Mouse (Mus musculus): ENCODE results near the gene Cmc2. TPM values are rescaled to one million over a fixed set of nuclear protein-coding genes. Genes with fewer than 3 reads are reported as not detected.
A peak's percentile ranks its signal among the peaks of the same experiment; 100 is the strongest.

Gene Cmc2
- polyA plus RNA-seq, 1 experiment from 2014 or later, result 101 TPM

DNA sequence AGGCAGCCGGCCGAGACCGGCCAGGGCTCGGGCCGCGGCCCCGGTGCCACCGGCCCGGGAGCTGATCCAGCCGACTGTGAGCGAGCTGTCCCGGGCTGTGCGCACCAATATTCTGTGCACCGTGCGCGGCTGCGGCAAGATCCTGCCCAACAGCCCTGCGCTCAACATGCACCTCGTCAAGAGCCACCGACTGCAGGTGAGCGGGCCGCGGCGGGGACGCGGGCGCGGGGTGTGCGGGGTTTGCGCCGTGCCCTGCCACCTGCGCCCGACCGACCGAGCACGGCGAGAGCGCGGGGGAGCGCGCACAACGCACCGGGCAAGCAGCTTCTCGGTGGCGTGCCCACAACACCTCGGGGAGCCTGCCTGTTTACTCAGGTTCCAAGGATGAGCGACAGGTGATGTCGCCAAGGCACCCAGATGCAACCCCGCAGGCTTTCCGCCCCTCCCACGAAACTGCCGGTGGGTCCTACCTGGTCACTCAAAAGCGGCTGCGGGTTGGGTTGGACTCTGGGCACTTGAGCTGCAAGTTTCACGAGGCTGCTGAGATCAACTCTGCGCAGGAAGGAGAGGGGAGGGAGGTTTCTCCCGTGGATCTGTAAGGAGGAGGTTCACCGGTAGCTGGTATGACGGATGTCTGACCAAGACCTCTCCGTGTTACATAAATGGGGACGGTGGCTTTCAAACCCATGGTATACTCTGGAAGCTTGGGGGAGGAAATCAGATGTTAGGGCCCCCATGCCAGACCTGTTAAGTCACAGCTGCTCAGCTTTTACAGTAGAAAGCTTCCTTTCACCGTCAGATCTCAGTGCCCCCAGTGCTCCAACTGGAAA, 22.5 kb upstream of the Cmc2 start:
- under 1% methylated on average over 62 of the region's 62 CpGs for WGBS
- Histone ChIP-seq H3K9ac (peak overlapping the region; percentile 88), H3K27me3 (replicated peaks) (no peaks in the 10 kb centered on the region), H3K9me3 (no peaks in the 10 kb centered on the region), H3K4me3 (peak overlapping the region; percentile 98), H3K4me2 (peak overlapping the region; percentile 96), H3K36me3 (peaks cover 15% of the 10 kb centered on the region), H3K27ac (replicated peaks) (peak overlapping the region; percentile 25), H3K4me1 (peaks cover 52% of the 10 kb centered on the region)
- ATAC-seq (ENCODE audit: extremely low read depth, insufficient number of reproducible peaks, low FRiP score, low TSS enrichment), result peak; percentile 20; the same call in 1 of the 2 replicates

- WGBS, result 0% methylated on average over 35 of the region's 46 CpGs
- ATAC-seq (ENCODE audit: extremely low read depth, insufficient number of reproducible peaks, low FRiP score, low TSS enrichment), result peak; percentile 75; the same call in 1 of the 2 replicates
- peaks cover 21% of the 10 kb centered on the region for H3K36me3 ChIP-seq
- H3K9me3 ChIP-seq, result no peaks in the 10 kb centered on the region
- peak within 1 kb of the TSS; percentile 98 for H3K4me3 ChIP-seq
- H3K4me1 ChIP-seq, result peaks cover 49% of the 10 kb centered on the region
- H3K27ac ChIP-seq (replicated peaks), result peak within 1 kb of the TSS; percentile 25
- peak within 1 kb of the TSS; percentile 88 for H3K9ac ChIP-seq
- H3K27me3 ChIP-seq (replicated peaks), result no peaks in the 10 kb centered on the region
- H3K4me2 ChIP-seq, result peak within 1 kb of the TSS; percentile 96
These were observed 21.9 kb upstream of the Cmc2 start, which contains the start of gene Atmin for GRCm38 (mm10) chr8:116943161-116943554. Gene Atmin (plus strand): TSS chr8:116943393.

DNA sequence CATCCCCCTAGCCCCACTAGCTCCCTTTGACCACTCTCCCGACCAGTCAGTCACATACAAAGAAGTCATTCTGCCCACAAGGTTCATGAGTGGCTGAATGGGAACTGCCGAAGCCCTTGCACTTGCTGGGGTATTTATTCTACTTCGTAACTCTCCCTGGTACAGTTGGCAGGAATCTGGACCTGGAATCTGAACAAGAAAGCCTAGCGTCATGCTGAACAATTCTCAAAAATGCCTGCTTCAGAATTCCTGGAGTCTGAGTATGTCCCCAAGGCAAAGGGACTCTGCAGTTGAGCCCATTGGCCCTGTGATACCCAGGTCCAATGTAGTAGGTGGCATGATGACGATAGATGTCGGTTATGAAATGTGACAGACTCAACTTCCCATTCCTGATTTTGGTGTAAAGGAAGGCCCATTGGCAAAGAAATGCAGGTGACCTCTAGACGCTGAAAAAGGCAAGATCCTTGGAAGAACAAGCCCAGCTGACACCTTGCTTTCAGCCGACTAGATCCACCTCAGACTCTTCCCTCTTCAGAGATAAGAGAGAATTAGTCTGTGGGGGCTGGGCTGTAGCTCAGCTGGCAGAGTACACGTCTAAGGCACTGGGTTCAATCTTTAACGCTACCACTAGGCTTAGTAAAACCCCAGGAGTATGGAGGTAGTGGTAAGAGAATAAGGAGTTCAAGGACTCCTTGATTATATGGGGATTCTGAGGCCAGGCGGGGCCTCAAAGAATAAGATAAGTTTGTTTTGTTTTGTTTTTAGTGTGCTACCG, 21.2 kb upstream of the Cmc2 start:
- ATAC-seq (ENCODE audit: extremely low read depth, insufficient number of reproducible peaks, low FRiP score, low TSS enrichment), result no peak
- peak overlapping the region; percentile 96 for H3K4me2 ChIP-seq
- no peaks in the 10 kb centered on the region for H3K27me3 ChIP-seq (replicated peaks)
- H3K9ac ChIP-seq, result no peak overlapping the region
- H3K9me3 ChIP-seq, result no peaks in the 10 kb centered on the region
- no peak overlapping the region for H3K27ac ChIP-seq (replicated peaks)
- 60% methylated on average over 12 of the region's 12 CpGs for WGBS
- peaks cover 42% of the 10 kb centered on the region for H3K4me1 ChIP-seq
- H3K4me3 ChIP-seq, result peak overlapping the region; percentile 98
- peaks cover 28% of the 10 kb centered on the region for H3K36me3 ChIP-seq

DNA sequence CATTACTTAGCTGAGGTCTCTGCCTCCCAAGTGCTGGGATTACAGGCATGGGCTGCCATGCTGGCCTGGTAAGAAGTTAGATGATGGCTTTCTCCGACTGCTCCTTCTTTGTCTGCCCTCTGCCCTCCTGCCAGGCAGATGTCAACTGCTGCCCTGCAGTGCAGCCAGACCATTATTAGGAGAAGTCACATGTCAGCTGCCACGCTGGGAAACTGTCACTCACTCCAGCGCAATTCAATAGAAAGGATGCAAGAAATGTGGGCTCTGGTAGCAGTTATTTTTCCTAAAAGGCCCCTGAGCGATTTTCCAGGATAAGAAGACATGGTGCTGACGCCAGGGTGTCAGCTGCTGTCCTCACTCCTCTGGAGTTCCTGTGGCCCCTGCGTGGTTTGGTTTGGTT, 14.3 kb upstream of the Cmc2 start:
- Histone ChIP-seq H3K4me2 (no peak overlapping the region), H3K36me3 (peaks cover 92% of the 10 kb centered on the region)

GRCm38 (mm10) chr8:116934976-116935375, 13.7 kb upstream of the Cmc2 start:
- Histone ChIP-seq H3K9ac (no peak overlapping the region), H3K4me1 (no peaks in the 10 kb centered on the region), H3K27me3 (replicated peaks) (no peaks in the 10 kb centered on the region), H3K27ac (replicated peaks) (no peak overlapping the region), H3K4me3 (no peak overlapping the region), H3K4me2 (no peak overlapping the region), H3K9me3 (no peaks in the 10 kb centered on the region), H3K36me3 (peaks cover 90% of the 10 kb centered on the region)
- ATAC-seq (ENCODE audit: extremely low read depth, insufficient number of reproducible peaks, low FRiP score, low TSS enrichment), result no peak
- 91% methylated on average over 4 of the region's 4 CpGs for WGBS

More for the DNA sequence above, 14.3 kb upstream of the Cmc2 start:
- no peak overlapping the region for H3K4me3 ChIP-seq
- H3K4me1 ChIP-seq, result no peaks in the 10 kb centered on the region
- H3K9ac ChIP-seq, result no peak overlapping the region
- 86% methylated on average over 6 of the region's 6 CpGs for WGBS
- H3K27me3 ChIP-seq (replicated peaks), result no peaks in the 10 kb centered on the region
- ATAC-seq (ENCODE audit: extremely low read depth, insufficient number of reproducible peaks, low FRiP score, low TSS enrichment), result no peak
- H3K9me3 ChIP-seq, result no peaks in the 10 kb centered on the region
- H3K27ac ChIP-seq (replicated peaks), result no peak overlapping the region

DNA sequence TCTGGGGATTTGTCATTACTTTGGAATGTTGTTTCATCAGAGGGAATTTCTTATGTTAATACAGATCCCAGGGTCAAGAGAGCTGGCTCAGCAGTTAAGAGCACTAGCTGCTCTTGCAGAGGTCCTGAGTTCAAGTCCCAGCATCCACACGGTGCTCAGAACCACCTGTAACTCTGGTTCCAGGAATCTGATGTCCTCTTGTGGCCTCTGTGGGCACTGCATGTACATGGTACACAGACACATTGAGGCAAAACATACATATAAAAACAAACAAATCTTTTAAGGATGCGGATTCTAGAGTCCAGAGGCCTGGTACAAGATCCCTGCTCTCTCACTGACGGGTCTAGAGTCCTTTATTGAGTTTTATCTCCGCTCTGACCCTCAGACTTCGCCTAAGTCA, 7.3 kb upstream of the Cmc2 start:
- Histone ChIP-seq H3K4me3 (no peak overlapping the region), H3K9me3 (no peaks in the 10 kb centered on the region), H3K4me1 (no peaks in the 10 kb centered on the region), H3K27me3 (replicated peaks) (no peaks in the 10 kb centered on the region), H3K36me3 (peaks cover 89% of the 10 kb centered on the region), H3K4me2 (no peak overlapping the region), H3K9ac (no peak overlapping the region), H3K27ac (replicated peaks) (no peak overlapping the region)
- ATAC-seq (ENCODE audit: extremely low read depth, insufficient number of reproducible peaks, low FRiP score, low TSS enrichment), result no peak
- 91% methylated on average over 5 of the region's 5 CpGs for WGBS

DNA sequence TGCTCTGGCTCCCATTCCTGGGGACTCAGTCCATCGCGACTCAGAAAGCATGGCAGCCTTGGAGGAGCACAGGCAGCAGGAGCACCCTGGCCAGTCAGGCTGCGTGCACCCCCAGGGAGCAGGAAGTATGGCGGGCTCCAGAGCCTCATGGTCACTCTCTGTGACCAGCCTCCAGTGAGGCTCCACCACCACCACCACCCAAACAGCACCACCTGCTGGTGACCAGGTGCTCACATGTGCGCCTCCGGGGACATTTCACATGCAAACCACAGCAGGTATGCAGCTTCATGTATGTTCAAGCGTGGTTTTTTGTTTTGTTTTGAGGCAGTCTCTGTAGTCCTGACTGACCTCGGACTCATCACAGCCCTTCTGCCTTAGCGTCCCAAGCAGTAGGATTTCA, 6.6 kb upstream of the Cmc2 start:
- Histone ChIP-seq H3K36me3 (peaks cover 85% of the 10 kb centered on the region), H3K27me3 (replicated peaks) (no peaks in the 10 kb centered on the region), H3K4me3 (no peak overlapping the region), H3K4me2 (no peak overlapping the region), H3K9me3 (no peaks in the 10 kb centered on the region), H3K4me1 (no peaks in the 10 kb centered on the region), H3K9ac (no peak overlapping the region), H3K27ac (replicated peaks) (no peak overlapping the region)
- WGBS, result 80% methylated on average over 9 of the region's 9 CpGs
- no peak for ATAC-seq (ENCODE audit: extremely low read depth, insufficient number of reproducible peaks, low FRiP score, low TSS enrichment)

- no peaks in the 10 kb centered on the region for H3K9me3 ChIP-seq
- no peak overlapping the region for H3K4me2 ChIP-seq
- no peak overlapping the region for H3K27ac ChIP-seq (replicated peaks)
- H3K9ac ChIP-seq, result no peak overlapping the region
- 69% methylated on average over 8 of the region's 8 CpGs for WGBS
- ATAC-seq (ENCODE audit: extremely low read depth, insufficient number of reproducible peaks, low FRiP score, low TSS enrichment), result no peak
- H3K4me3 ChIP-seq, result no peak overlapping the region
- peaks cover 50% of the 10 kb centered on the region for H3K36me3 ChIP-seq
- no peaks in the 10 kb centered on the region for H3K27me3 ChIP-seq (replicated peaks)
- peaks cover 19% of the 10 kb centered on the region for H3K4me1 ChIP-seq
These were observed 2.3 kb upstream of the Cmc2 start for GRCm38 (mm10) chr8:116923526-116923925.

DNA sequence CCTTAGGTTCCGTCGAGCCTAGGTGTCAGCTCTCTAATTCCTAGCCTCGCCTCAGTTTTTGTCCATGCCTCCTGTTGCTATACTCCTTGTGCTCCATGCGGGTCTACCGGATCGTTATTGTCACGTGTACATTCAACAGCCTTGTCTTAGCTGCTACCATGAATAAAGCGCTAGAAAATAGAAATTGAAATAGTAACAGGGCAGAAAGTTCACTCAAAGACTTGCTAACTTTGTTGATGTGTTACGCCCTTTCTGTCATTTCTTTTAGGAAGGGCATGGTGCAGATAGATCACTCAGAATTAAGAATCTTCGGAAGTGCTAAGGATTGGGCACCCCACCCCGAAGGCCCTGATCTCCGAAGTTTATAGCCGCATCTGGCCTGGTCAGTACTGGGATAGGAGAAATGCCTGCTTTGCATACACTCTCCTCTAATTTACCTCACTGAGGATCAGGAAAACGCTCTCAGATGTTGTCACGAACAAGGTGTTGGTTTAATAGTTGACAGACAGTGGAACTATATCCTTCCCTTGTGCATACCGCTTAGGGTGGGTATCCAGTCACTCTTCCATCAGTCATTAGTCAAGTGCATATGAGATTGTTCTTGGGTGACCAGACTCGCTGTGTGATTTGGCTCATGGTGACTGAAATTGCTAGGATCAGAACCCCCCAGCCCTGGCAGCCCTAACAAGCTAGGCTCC, 954 bp upstream of the Cmc2 start:
- WGBS, result 29% methylated on average over 17 of the region's 17 CpGs
- peak overlapping the region; percentile 86 for H3K9ac ChIP-seq

DNA sequence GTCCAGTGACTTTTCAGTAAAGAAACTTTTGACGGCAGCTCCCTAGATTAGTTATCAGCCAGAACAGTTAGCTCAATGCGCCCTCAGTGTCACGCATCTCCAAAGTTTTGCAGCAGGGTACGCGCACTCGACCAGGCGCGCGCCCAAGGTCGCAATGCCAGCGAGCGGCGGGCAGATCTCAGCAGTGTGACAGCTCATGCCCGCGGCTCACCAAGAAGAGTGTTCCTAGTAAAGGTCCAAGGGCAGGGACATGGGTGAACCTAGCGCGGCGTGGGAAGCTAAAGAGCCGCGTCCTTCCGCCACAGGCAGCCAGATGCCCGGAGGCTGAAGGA, 284 bp downstream of the Cmc2 start:
- H3K4me1 ChIP-seq, result peaks cover 19% of the 10 kb centered on the region
- H3K9me3 ChIP-seq, result no peaks in the 10 kb centered on the region
- H3K9ac ChIP-seq, result peak overlapping the region; percentile 86
- peak overlapping the region; percentile 93 for H3K4me3 ChIP-seq
- WGBS, result under 1% methylated on average over 22 of the region's 22 CpGs
- peaks cover 42% of the 10 kb centered on the region for H3K36me3 ChIP-seq
- H3K4me2 ChIP-seq, result peak overlapping the region; percentile 81
- H3K27ac ChIP-seq (replicated peaks), result peak overlapping the region; percentile 92
- peak; percentile 33 for ATAC-seq (ENCODE audit: extremely low read depth, insufficient number of reproducible peaks, low FRiP score, low TSS enrichment)
- no peaks in the 10 kb centered on the region for H3K27me3 ChIP-seq (replicated peaks)

More for the DNA sequence above, 954 bp upstream of the Cmc2 start:
- Histone ChIP-seq H3K27me3 (replicated peaks) (no peaks in the 10 kb centered on the region), H3K4me2 (peak overlapping the region; percentile 81), H3K4me3 (peak overlapping the region; percentile 93), H3K9me3 (no peaks in the 10 kb centered on the region), H3K27ac (replicated peaks) (peak overlapping the region; percentile 92), H3K36me3 (peaks cover 42% of the 10 kb centered on the region), H3K4me1 (peaks cover 19% of the 10 kb centered on the region)
- no peak for ATAC-seq (ENCODE audit: extremely low read depth, insufficient number of reproducible peaks, low FRiP score, low TSS enrichment)

GRCm38 (mm10) chr8:116905836-116906235, 15.4 kb downstream of the Cmc2 start:
- Histone ChIP-seq H3K9me3 (peaks cover 3% of the 10 kb centered on the region; the same call in 1 of the 2 replicates), H3K9ac (no peak overlapping the region), H3K27ac (replicated peaks) (no peak overlapping the region), H3K36me3 (peaks cover 69% of the 10 kb centered on the region), H3K27me3 (replicated peaks) (no peaks in the 10 kb centered on the region), H3K4me1 (peaks cover 8% of the 10 kb centered on the region; the same call in 1 of the 2 replicates), H3K4me2 (no peak overlapping the region), H3K4me3 (no peak overlapping the region)
- 91% methylated on average over 4 of the region's 4 CpGs for WGBS
- no peak for ATAC-seq (ENCODE audit: extremely low read depth, insufficient number of reproducible peaks, low FRiP score, low TSS enrichment)

All from heart, embryonic 13.5 days (tissue).